ENCODE assay signal across 12 mouse cellular contexts in genomic region chr11:18747871-18748461, GRCm38 (mm10).
DNase-seq lines count a peak whose midpoint lies in the region; ATAC-seq lines count a peak whose summit lies in the region.
"Had no signal": no experiment of that assay in that cellular context is flagged by ENCODE, and none has a peak within 500 bp of the region (broad histone marks: within the 10 kb centered on the region; RNA-seq: fewer than 3 reads in every experiment).

No protein-coding gene starts in this region.

- H3K27me3 ChIP-seq in hindbrain, embryonic 14.5 days (ENCODE audit: control insufficient read depth, insufficient read depth, low read length), result no peaks in the 10 kb centered on the region
- no peaks in the 10 kb centered on the region for H3K27me3 ChIP-seq in neural tube, embryonic 12.5 days (replicated peaks)
- H3K27me3 ChIP-seq: heart, embryonic 12.5 days had no signal

- no peak overlapping the region for H3K4me3 ChIP-seq in hindbrain, embryonic 14.5 days (replicated peaks; ENCODE audit: low read length)
- no peak overlapping the region for H3K4me3 ChIP-seq in neural tube, embryonic 12.5 days
- H3K4me3 ChIP-seq: heart, embryonic 12.5 days; layer of hippocampus, adult 2 months had no signal

- peak overlapping the region; percentile 22; the same call in 1 of the 2 replicates for H3K4me2 ChIP-seq in hindbrain, embryonic 14.5 days (replicated peaks)
- peak overlapping the region; percentile 46 for H3K4me2 ChIP-seq in neural tube, embryonic 12.5 days (replicated peaks)
- H3K4me2 ChIP-seq: heart, embryonic 12.5 days had no signal

- no peak for ATAC-seq in hindbrain, embryonic 14.5 days (ENCODE audit: low FRiP score)
- peak; percentile 64 for ATAC-seq in neural tube, embryonic 12.5 days (ENCODE audit: low FRiP score, low read depth)
- ATAC-seq: Patski had no signal

- H3K9ac ChIP-seq in hindbrain, embryonic 14.5 days, result peak overlapping the region; percentile 57; the same call in 1 of the 2 replicates
- peak overlapping the region; percentile 38; the same call in 1 of the 2 replicates for H3K9ac ChIP-seq in neural tube, embryonic 12.5 days
- H3K9ac ChIP-seq: heart, embryonic 12.5 days; liver, embryonic 14.5 days had no signal

- peak overlapping the region; percentile 90 for H3K27ac ChIP-seq in hindbrain, embryonic 14.5 days
- H3K27ac ChIP-seq in neural tube, embryonic 12.5 days, result peak overlapping the region; percentile 74
- H3K27ac ChIP-seq: layer of hippocampus, adult 2 months; liver, embryonic 14.5 days had no signal

- H3K9me3 ChIP-seq in hindbrain, embryonic 14.5 days (ENCODE audit: control insufficient read depth, low read length), result no peaks in the 10 kb centered on the region
- no peaks in the 10 kb centered on the region for H3K9me3 ChIP-seq in neural tube, embryonic 12.5 days
- H3K9me3 ChIP-seq: heart, embryonic 12.5 days had no signal

- no peaks in the 10 kb centered on the region for H3K36me3 ChIP-seq in hindbrain, embryonic 14.5 days (replicated peaks; ENCODE audit: control insufficient read depth, insufficient read depth)
- H3K36me3 ChIP-seq in neural tube, embryonic 12.5 days, result no peaks in the 10 kb centered on the region
- H3K36me3 ChIP-seq: heart, embryonic 12.5 days had no signal

- peaks cover 63% of the 10 kb centered on the region for H3K4me1 ChIP-seq in hindbrain, embryonic 14.5 days (replicated peaks; ENCODE audit: control insufficient read depth, insufficient read depth, low read length)
- H3K4me1 ChIP-seq in neural tube, embryonic 12.5 days, result peaks cover 63% of the 10 kb centered on the region

- peak; percentile 48 for DNase-seq in brain, adult 2 months (ENCODE audit: low read depth, low spot score)
- peak; percentile 87 for DNase-seq in embryo, embryonic 11 days
- peak; percentile 57 for DNase-seq in hindbrain, embryonic 14.5 days (ENCODE audit: low spot score)
- DNase-seq in adrenal gland, postnatal 36 days, result no peak
- no peak for DNase-seq in frontal cortex, postnatal 36 days (ENCODE audit: low spot score in 2 of 2)
- no peak for DNase-seq in gastrocnemius, adult 18-20 months (ENCODE audit: low spot score)
- DNase-seq: cerebellum, adult 11 months had no signal

- WGBS in hindbrain, embryonic 14.5 days, result 9% methylated on average over 7 of the region's 7 CpGs
- 2% methylated on average over 7 of the region's 7 CpGs for WGBS in neural tube, embryonic 12.5 days

Comparison
In these comparisons a context has a peak if more than half of its experiments do, and no peak if none do; other contexts are left out.
1. DNase-seq: peak in brain, adult 2 months (single experiment), embryo, embryonic 11 days (single experiment) and hindbrain, embryonic 14.5 days (single experiment); none in adrenal gland, postnatal 36 days (0 of 2), frontal cortex, postnatal 36 days (0 of 2) and gastrocnemius, adult 18-20 months (single experiment).